Mouse (Mus musculus): Measurements from ENCODE around the gene Rnf43.
A peak's percentile ranks its signal among the peaks of the same experiment; 100 is the strongest.

The Rnf43 gene

GRCm38 (mm10) chr11:87715999-87716398 lies 53.5 kb downstream of the Rnf43 start:
- DNase-seq, result no peak

- DNase-seq, result no peak
Measured at GRCm38 (mm10) chr11:87719526-87719925, 57.0 kb downstream of the Rnf43 start.

- DNase-seq, result no peak
Measured at GRCm38 (mm10) chr11:87720324-87720723, 57.8 kb downstream of the Rnf43 start.

- DNase-seq, result no peak
Measured at GRCm38 (mm10) chr11:87720839-87721238, 58.3 kb downstream of the Rnf43 start.

- no peak for DNase-seq
Measured at GRCm38 (mm10) chr11:87722168-87722567, 59.6 kb downstream of the Rnf43 start.

- DNase-seq, result no peak
Measured at GRCm38 (mm10) chr11:87722891-87723290, 60.4 kb downstream of the Rnf43 start.

- DNase-seq, result no peak
Measured at GRCm38 (mm10) chr11:87725515-87725914, 63.0 kb downstream of the Rnf43 start.

- no peak for DNase-seq
Measured at GRCm38 (mm10) chr11:87725964-87726562, 63.5 kb downstream of the Rnf43 start.

- DNase-seq, result no peak
Measured at GRCm38 (mm10) chr11:87727021-87727420, 64.5 kb downstream of the Rnf43 start.

- no peak for DNase-seq
Measured at GRCm38 (mm10) chr11:87727471-87727870, 64.9 kb downstream of the Rnf43 start.

- DNase-seq, result peak in 1 of 2 experiments; percentile 30
Measured at GRCm38 (mm10) chr11:87728850-87729592, 66.5 kb downstream of the Rnf43 start.

GRCm38 (mm10) chr11:87729593-87730185 lies 67.2 kb downstream of the Rnf43 start:
- no peak for DNase-seq

GRCm38 (mm10) chr11:87730652-87731310 lies 68.3 kb downstream of the Rnf43 start:
- DNase-seq, result no peak

- no peak for DNase-seq
Measured at GRCm38 (mm10) chr11:87734346-87734745, 71.8 kb downstream of the Rnf43 start.

- no peak for DNase-seq
Measured at GRCm38 (mm10) chr11:87735691-87736090, 73.2 kb downstream of the Rnf43 start.

GRCm38 (mm10) chr11:87736647-87737134 lies 74.2 kb downstream of the Rnf43 start:
- peak in 1 of 2 experiments; percentile 43 for DNase-seq

GRCm38 (mm10) chr11:87737175-87737740 lies 74.7 kb downstream of the Rnf43 start, which contains the start of gene Supt4a:
Supt4a (plus strand) TSS chr11:87737552.
- DNase-seq, result peak; percentile 94 to 98

GRCm38 (mm10) chr11:87743691-87744090 lies 81.2 kb downstream of the Rnf43 start:
- no peak for DNase-seq

GRCm38 (mm10) chr11:87744964-87745363 lies 82.4 kb downstream of the Rnf43 start:
- DNase-seq, result no peak

- no peak for DNase-seq
Measured at GRCm38 (mm10) chr11:87745632-87746555, 83.4 kb downstream of the Rnf43 start.

GRCm38 (mm10) chr11:87747312-87747711 lies 84.8 kb downstream of the Rnf43 start:
- DNase-seq, result no peak

GRCm38 (mm10) chr11:87747716-87748115 lies 85.2 kb downstream of the Rnf43 start:
- DNase-seq, result no peak

Data from cerebellum, postnatal 36 days (tissue).